Mouse (Mus musculus): Measurements from ENCODE around the gene Denr. TPM values are rescaled to one million over a fixed set of nuclear protein-coding genes. Genes with fewer than 3 reads are reported as not detected.

Gene Denr
- polyA plus RNA-seq (2015; fragmentation: Illumina TruSeq; extraction: RNeasy Lipid Tissue Mini Kit (QIAGEN cat#74804); ENCODE audit: insufficient read depth, low read depth, low replicate concordance) = 7.8 TPM

GRCm38 (mm10) chr5:123906976-123907630, at the start of gene Denr:
Gene Denr, plus strand, starts transcription at chr5:123907175.

DNA sequence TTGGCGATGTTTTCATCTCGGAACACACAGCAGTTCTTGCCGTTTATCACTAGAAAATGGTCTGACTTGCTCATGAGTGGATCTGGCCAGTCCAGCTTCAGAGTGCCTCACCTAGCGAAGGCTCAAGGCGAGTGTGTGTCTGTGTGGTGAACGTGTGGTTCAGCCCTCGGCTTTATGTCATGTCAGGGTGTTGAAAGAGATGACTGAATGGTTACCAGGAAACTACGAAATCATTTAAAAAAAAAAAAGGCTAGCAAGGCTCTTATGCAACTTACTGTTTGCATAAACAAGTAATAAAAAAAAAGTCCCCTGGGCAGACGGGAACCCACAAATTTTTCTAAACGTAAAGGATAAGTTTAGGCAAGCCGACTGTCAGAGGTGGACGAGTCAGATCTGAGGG, 41.6 kb upstream of the Denr start, which contains the start of gene Hcar2:
Gene Hcar2 (minus strand): TSS at position 135 of the 400 bp plus-strand sequence.

GRCm38 (mm10) chr5:123879928-123880327, 27.0 kb upstream of the Denr start, which contains the start of gene Hcar1:
Gene Hcar1, minus strand, starts transcription at chr5:123880020.

GRCm38 (mm10) chr5:123927118-123927517, 20.1 kb downstream of the Denr start, which contains the start of gene Gm43518:
Gene Gm43518, plus strand, starts transcription at chr5:123927418.

GRCm38 (mm10) chr5:123930508-123930989, 23.6 kb downstream of the Denr start, which contains the start of gene Ccdc62:
Gene Ccdc62, plus strand, starts transcription at chr5:123930679.

DNA sequence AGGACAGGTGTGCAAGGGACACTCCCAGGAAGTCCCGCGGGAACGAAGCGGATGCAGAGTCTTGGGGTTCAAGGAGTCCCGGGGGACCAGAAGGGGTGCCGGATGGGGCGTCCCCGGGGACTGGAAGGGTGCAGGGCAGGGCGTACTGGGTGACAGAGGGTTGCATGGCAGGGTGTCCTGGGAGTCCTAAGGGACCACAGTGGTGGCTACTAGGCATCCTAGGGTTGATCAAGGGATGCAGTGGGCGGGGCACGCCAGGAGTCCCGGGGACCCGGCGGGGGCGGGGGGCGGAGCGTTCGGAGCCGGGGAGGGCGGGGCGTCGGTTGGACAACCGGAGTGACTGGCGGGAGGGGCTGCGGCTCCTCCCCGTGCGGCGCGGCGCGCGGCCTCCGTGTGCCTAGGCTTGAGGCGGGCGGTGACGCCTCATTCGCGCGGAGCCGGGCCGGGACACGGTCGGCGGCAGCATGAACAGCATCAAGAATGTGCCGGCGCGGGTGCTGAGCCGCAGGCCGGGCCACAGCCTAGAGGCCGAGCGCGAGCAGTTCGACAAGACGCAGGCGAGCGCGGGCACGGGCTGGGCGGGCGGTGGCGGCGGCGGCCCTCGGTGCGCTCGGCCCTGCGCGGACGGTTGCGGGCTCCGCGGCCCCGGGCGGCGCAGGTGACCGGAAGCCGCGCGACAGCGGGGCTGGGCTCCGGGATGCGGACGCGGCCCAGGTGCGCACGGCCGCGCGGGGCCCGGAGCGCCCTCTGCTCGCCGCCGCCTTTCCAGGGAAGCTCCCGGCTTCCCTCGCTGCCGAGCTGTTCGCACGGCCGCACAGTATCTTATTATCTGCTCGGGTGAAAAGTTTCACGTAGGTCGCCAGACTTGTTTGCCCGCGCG, 66.6 kb downstream of the Denr start, which contains the start of gene Hip1r:
Gene Hip1r (plus strand): TSS at position 330 of the 880 bp plus-strand sequence.

Other genes starting within 250 kb of the Denr start
- 27.0 TPM for gene Clip1, start 222.6 kb upstream of the Denr start, polyA plus RNA-seq (2015; fragmentation: Illumina TruSeq; extraction: RNeasy Lipid Tissue Mini Kit (QIAGEN cat#74804); ENCODE audit: insufficient read depth, low read depth, low replicate concordance)
- 18.1 TPM for gene Zcchc8, start 186.1 kb upstream of the Denr start, polyA plus RNA-seq (2015; fragmentation: Illumina TruSeq; extraction: RNeasy Lipid Tissue Mini Kit (QIAGEN cat#74804); ENCODE audit: insufficient read depth, low read depth, low replicate concordance)
- 35.3 TPM for gene Rsrc2, start 157.8 kb upstream of the Denr start, polyA plus RNA-seq (2015; fragmentation: Illumina TruSeq; extraction: RNeasy Lipid Tissue Mini Kit (QIAGEN cat#74804); ENCODE audit: insufficient read depth, low read depth, low replicate concordance)
- not detected for gene Kntc1, start 157.5 kb upstream of the Denr start, polyA plus RNA-seq (2015; fragmentation: Illumina TruSeq; extraction: RNeasy Lipid Tissue Mini Kit (QIAGEN cat#74804); ENCODE audit: insufficient read depth, low read depth, low replicate concordance)
- gene Hcar2, start 41.7 kb upstream of the Denr start, polyA plus RNA-seq (2015; fragmentation: Illumina TruSeq; extraction: RNeasy Lipid Tissue Mini Kit (QIAGEN cat#74804); ENCODE audit: insufficient read depth, low read depth, low replicate concordance) = not detected
- 0.41 TPM for gene Hcar1, start 27.2 kb upstream of the Denr start, polyA plus RNA-seq (2015; fragmentation: Illumina TruSeq; extraction: RNeasy Lipid Tissue Mini Kit (QIAGEN cat#74804); ENCODE audit: insufficient read depth, low read depth, low replicate concordance)
- gene Gm43518, start 20.2 kb downstream of the Denr start, polyA plus RNA-seq (2015; fragmentation: Illumina TruSeq; extraction: RNeasy Lipid Tissue Mini Kit (QIAGEN cat#74804); ENCODE audit: insufficient read depth, low read depth, low replicate concordance) = not detected
- gene Ccdc62, start 23.5 kb downstream of the Denr start, polyA plus RNA-seq (2015; fragmentation: Illumina TruSeq; extraction: RNeasy Lipid Tissue Mini Kit (QIAGEN cat#74804); ENCODE audit: insufficient read depth, low read depth, low replicate concordance) = 3.9 TPM
- 11.9 TPM for gene Hip1r, start 66.5 kb downstream of the Denr start, polyA plus RNA-seq (2015; fragmentation: Illumina TruSeq; extraction: RNeasy Lipid Tissue Mini Kit (QIAGEN cat#74804); ENCODE audit: insufficient read depth, low read depth, low replicate concordance)
- 4.9 TPM for gene Vps37b, start 125.1 kb downstream of the Denr start, polyA plus RNA-seq (2015; fragmentation: Illumina TruSeq; extraction: RNeasy Lipid Tissue Mini Kit (QIAGEN cat#74804); ENCODE audit: insufficient read depth, low read depth, low replicate concordance)
- 3.9 TPM for gene Abcb9, start 188.6 kb downstream of the Denr start, polyA plus RNA-seq (2015; fragmentation: Illumina TruSeq; extraction: RNeasy Lipid Tissue Mini Kit (QIAGEN cat#74804); ENCODE audit: insufficient read depth, low read depth, low replicate concordance)
- gene Ogfod2, start 205.1 kb downstream of the Denr start, polyA plus RNA-seq (2015; fragmentation: Illumina TruSeq; extraction: RNeasy Lipid Tissue Mini Kit (QIAGEN cat#74804); ENCODE audit: insufficient read depth, low read depth, low replicate concordance) = 19.6 TPM
- 23.1 TPM for gene Arl6ip4, start 208.9 kb downstream of the Denr start, polyA plus RNA-seq (2015; fragmentation: Illumina TruSeq; extraction: RNeasy Lipid Tissue Mini Kit (QIAGEN cat#74804); ENCODE audit: insufficient read depth, low read depth, low replicate concordance)